Mouse (Mus musculus): ENCODE results near the gene H2-DMa. TPM values are rescaled to one million over a fixed set of nuclear protein-coding genes. Genes with fewer than 3 reads are reported as not detected.
"Not testable (repeated sequence)": the region's sequence is repeated elsewhere in the genome, so short reads cannot be mapped to it uniquely, and the experiment has no call there.

The H2-DMa gene
- polyA plus RNA-seq, 1 experiment from 2014 or later, result 47.3 TPM

DNA sequence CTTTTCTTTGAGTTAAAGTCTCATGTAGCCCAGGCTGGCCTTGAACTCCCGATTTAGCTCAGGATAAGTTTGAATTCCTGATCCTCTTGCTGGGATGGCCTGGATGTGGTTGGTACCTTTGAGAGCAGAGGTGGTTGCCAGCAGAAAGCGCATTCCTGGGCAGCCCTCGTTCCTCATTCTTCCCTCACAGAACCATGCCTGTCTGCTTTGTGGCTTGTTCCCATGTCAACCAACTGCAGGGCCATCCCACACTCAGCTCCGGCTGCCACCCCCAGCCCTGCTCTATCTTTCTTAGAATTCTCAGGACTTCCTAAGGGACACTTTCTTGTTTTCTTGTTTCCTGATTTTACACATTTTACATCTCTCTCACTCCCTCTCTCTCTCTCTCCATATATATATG, 22.1 kb downstream of the H2-DMa start:
- 32% methylated on average over 4 of the region's 4 CpGs for WGBS (ENCODE audit: missing documents)
- peaks cover 9% of the 10 kb centered on the region; the same call in 1 of the 2 replicates for H3K36me3 ChIP-seq (ENCODE audit: inconsistent target)

DNA sequence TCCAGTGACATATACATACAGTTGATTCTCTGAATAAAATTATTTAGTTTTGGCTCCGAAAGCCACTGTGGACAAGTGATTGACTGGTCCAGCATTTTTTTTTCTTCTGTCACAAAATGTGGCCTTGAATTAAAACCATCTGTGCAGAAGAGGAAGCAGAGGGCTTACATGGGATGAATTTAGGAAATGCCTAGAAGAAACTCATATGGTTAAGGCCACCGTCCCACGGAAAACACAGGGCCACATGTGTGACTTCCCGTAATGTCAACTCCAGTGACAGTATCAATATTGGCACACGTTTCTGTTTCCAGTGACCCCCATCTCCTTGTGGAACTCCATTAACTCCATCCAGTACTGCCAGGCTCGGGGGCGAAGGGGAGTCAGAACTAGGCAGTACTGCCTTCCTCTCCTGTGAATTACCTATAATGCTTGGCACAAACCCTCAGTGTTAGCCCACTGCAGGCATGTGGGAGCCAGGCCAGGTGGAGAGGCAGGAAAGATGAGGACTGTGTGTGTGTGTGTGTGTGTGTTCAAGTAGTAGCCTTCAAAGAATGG, 23.2 kb downstream of the H2-DMa start:
- peak overlapping the region; percentile 79 for H3K27ac ChIP-seq
- 4% methylated on average over 7 of the region's 7 CpGs for WGBS (ENCODE audit: missing documents)
- no peaks in the 10 kb centered on the region for H3K79me2 ChIP-seq (ENCODE audit: inconsistent target)
- peaks cover 9% of the 10 kb centered on the region; the same call in 1 of the 2 replicates for H3K36me3 ChIP-seq (ENCODE audit: inconsistent target)
- no peak overlapping the region for H3K4me3 ChIP-seq (ENCODE audit: inconsistent target)

More for the DNA sequence above, 22.1 kb downstream of the H2-DMa start:
- no peak overlapping the region for H3K27ac ChIP-seq
- no peak overlapping the region for H3K4me3 ChIP-seq (ENCODE audit: inconsistent target)
- H3K79me2 ChIP-seq (ENCODE audit: inconsistent target), result peaks cover under 1% of the 10 kb centered on the region; the same call in 1 of the 2 replicates

DNA sequence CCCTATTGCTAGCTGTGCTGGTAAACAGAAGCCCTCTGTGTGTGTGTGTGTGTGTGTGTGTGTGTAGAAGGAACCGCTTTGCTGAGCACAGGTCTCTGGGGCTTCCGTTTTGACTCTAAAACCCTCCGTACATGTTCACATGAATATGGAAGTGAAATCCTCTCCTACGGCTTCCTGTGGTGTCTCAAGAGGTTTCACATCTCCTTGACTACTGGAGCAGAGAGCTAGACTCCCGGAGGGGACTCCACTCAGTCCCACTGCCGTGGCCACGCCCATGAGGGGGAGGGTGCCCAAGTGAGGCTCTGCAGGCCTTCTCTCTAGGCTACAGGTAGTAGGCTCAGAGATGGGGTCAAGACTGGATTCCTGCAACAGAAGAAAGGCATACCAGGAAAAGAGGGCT, 23.7 kb downstream of the H2-DMa start, which contains the start of gene H2-DMb2:
TSS of gene H2-DMb2 (plus strand) at position 275 of the 400 bp plus-strand sequence.
- 2% methylated on average over 6 of the region's 7 CpGs for WGBS (ENCODE audit: missing documents)
- Histone ChIP-seq H3K36me3 (ENCODE audit: inconsistent target) (peaks cover 8% of the 10 kb centered on the region; the same call in 1 of the 2 replicates), H3K4me3 (ENCODE audit: inconsistent target) (no peak within 1 kb of the TSS), H3K27ac (peak within 1 kb of the TSS; percentile 79), H3K79me2 (ENCODE audit: inconsistent target) (no peaks in the 10 kb centered on the region)

- no peak overlapping the region for H3K4me3 ChIP-seq (ENCODE audit: inconsistent target)
- peaks cover 4% of the 10 kb centered on the region; the same call in 1 of the 2 replicates for H3K36me3 ChIP-seq (ENCODE audit: inconsistent target)
- peak overlapping the region; percentile 79 for H3K27ac ChIP-seq
- WGBS (ENCODE audit: missing documents), result 0% methylated on average over 3 of the region's 5 CpGs
- H3K79me2 ChIP-seq (ENCODE audit: inconsistent target), result no peaks in the 10 kb centered on the region
Measured at GRCm38 (mm10) chr17:34143461-34143860, 24.1 kb downstream of the H2-DMa start.

GRCm38 (mm10) chr17:34144221-34144620, 24.9 kb downstream of the H2-DMa start:
- not testable (repeated sequence) for H3K36me3 ChIP-seq (ENCODE audit: inconsistent target); H3K27ac ChIP-seq; H3K79me2 ChIP-seq (ENCODE audit: inconsistent target); H3K4me3 ChIP-seq (ENCODE audit: inconsistent target)
- WGBS (ENCODE audit: missing documents), result 90% methylated on average over 3 of the region's 4 CpGs

- Histone ChIP-seq H3K36me3 (ENCODE audit: inconsistent target) (no peaks in the 10 kb centered on the region), H3K79me2 (ENCODE audit: inconsistent target) (no peaks in the 10 kb centered on the region), H3K27ac (no peak overlapping the region), H3K4me3 (ENCODE audit: inconsistent target) (no peak overlapping the region)
- 100% methylated on average over 3 of the region's 3 CpGs for WGBS (ENCODE audit: missing documents)
Measured at GRCm38 (mm10) chr17:34144960-34145371, 25.6 kb downstream of the H2-DMa start.

DNA sequence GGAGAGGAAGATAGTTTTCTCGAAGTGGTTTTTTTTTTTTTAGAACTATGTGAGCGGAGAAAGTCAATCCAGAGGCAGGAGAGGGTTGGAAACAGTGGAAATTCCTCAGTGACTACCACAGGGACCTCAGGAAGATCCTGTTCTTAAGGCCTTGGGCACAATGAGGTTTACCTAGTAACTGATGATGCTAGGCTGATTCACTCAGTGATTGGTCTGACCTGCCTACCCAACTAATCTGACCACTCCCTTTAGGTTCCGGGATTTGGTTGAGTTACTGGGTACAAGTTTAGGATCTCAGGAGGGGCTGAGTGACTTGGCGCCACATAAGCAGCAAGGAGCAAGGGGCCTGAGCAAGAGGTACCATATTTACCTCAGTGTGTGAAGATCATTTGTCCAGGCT, 33.6 kb downstream of the H2-DMa start, which contains the start of gene H2-DMb1:
TSS of gene H2-DMb1 (plus strand) at position 150 of the 400 bp plus-strand sequence.
- Histone ChIP-seq H3K4me3 (ENCODE audit: inconsistent target) (peak within 1 kb of the TSS; percentile 30), H3K79me2 (ENCODE audit: inconsistent target) (peaks cover 21% of the 10 kb centered on the region; the same call in 1 of the 2 replicates), H3K36me3 (ENCODE audit: inconsistent target) (no peaks in the 10 kb centered on the region), H3K27ac (peak within 1 kb of the TSS; percentile 36; the same call in 1 of the 2 replicates)
- WGBS (ENCODE audit: missing documents), result 24% methylated on average over 4 of the region's 4 CpGs

DNA sequence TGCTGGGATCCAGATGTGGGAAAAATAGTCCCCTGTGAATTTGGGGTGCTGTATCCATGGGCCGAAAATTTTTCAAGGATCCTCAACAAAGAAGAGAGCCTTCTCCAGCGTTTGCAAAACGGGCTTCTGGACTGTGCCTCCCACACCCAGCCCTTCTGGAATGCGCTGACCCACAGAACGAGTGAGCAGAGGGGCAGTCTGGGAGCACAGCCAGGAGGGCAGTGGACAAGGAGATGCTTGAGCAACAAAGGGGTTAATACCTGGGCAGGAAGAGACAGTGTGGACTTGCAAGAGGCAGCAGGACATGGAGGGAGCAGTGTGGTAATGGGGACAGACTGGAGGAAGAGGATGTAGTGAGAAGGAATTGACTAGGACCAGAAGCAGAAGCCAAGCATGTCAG, 36.2 kb downstream of the H2-DMa start:
- Histone ChIP-seq H3K27ac (no peak overlapping the region), H3K79me2 (ENCODE audit: inconsistent target) (peaks cover 21% of the 10 kb centered on the region; the same call in 1 of the 2 replicates), H3K4me3 (ENCODE audit: inconsistent target) (no peak overlapping the region), H3K36me3 (ENCODE audit: inconsistent target) (0 out of 2 replicates have a peak, but pooled peaks cover 8% of the 10 kb centered on the region)
- 94% methylated on average over 5 of the region's 5 CpGs for WGBS (ENCODE audit: missing documents)

- Histone ChIP-seq H3K79me2 (ENCODE audit: inconsistent target) (no peaks in the 10 kb centered on the region), H3K36me3 (ENCODE audit: inconsistent target) (0 out of 2 replicates have a peak, but pooled peaks cover 8% of the 10 kb centered on the region), H3K4me3 (ENCODE audit: inconsistent target) (no peak overlapping the region), H3K27ac (no peak overlapping the region)
- 57% methylated on average over 9 of the region's 9 CpGs for WGBS (ENCODE audit: missing documents)
Measured at GRCm38 (mm10) chr17:34164202-34164895, 45.0 kb downstream of the H2-DMa start.

DNA sequence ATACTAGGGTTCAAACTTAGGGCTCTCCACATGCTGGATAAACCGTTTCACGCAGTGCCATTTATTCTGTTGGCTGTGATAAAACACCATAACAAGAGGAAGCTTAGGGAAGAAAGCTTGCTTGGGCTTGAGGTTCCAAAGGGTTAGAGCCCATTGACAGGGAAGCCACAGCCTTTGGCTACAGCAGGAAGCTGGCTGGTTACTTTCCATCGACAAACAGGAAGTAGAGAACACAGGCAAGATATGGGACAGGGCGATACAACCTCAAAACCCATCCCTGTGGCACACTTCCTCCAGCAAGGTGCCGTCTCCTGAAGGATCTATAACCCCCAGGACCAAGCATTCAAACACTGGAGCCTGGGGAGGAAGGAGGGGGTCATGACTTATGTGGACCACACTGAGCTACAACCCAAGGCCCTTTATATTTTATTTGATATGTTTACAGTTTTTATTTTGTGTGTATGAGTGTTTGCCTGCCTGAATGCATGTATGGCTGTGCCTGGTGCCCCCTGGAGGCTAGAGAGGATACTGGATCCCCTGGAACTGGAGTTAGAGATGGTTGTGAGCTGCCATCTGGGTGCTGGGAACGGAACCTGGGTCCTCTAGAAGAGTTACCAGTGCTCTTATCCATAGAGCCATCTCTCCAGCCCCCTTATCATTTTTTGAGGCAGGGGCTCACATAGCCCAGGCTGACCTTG, 45.8 kb downstream of the H2-DMa start:
- WGBS (ENCODE audit: missing documents), result 28% methylated on average over 6 of the region's 6 CpGs
- H3K4me3 ChIP-seq (ENCODE audit: inconsistent target), result no peak overlapping the region
- no peak overlapping the region for H3K27ac ChIP-seq
- 0 out of 2 replicates have a peak, but pooled peaks cover 2% of the 10 kb centered on the region for H3K36me3 ChIP-seq (ENCODE audit: inconsistent target)
- H3K79me2 ChIP-seq (ENCODE audit: inconsistent target), result no peaks in the 10 kb centered on the region

DNA sequence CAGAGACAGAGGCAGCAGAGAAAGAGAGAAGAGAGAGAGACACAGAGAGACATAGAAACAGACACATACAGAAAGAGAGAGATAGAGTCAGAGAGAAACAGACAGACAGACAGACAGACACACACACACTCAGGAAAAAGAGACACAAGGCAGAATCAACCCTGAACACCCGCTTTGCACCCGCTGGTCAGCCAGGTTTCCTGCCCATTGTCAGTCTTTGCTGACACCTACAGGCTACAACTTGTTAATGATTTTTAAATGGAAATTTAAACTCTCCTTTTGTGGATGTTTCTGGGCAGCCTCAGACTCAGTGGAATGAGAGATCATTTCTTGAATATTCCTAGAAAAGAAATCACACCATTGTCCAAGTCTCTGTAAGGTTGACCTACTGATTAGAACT, 49.9 kb downstream of the H2-DMa start:
- WGBS (ENCODE audit: missing documents), result 0% methylated on average over 2 of the region's 2 CpGs
- no peaks in the 10 kb centered on the region for H3K36me3 ChIP-seq (ENCODE audit: inconsistent target)
- no peaks in the 10 kb centered on the region for H3K79me2 ChIP-seq (ENCODE audit: inconsistent target)
- H3K4me3 ChIP-seq (ENCODE audit: inconsistent target), result no peak overlapping the region
- no peak overlapping the region for H3K27ac ChIP-seq

DNA sequence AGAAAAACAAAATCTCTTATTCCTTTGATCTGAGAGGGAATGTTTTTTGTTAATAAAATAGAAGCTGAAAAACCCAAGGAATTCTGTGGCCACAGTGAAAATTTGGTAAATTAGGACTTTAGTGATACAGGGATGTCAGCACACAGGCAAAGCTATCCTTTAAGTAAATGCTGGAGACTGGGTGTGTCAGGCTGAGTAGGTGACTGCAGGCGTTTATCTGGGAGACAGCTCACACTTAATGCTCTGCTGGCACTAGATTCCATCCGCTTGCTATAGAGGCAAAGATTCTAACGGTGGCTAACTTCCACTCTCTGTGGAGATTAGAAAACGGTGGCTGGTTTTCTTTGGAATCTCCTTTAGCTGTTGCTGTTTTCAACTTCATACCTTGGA, 51.1 kb downstream of the H2-DMa start:
- no peak overlapping the region for H3K4me3 ChIP-seq (ENCODE audit: inconsistent target)
- WGBS (ENCODE audit: missing documents), result 6% methylated on average over 4 of the region's 4 CpGs
- H3K79me2 ChIP-seq (ENCODE audit: inconsistent target), result no peaks in the 10 kb centered on the region
- no peaks in the 10 kb centered on the region for H3K36me3 ChIP-seq (ENCODE audit: inconsistent target)
- no peak overlapping the region for H3K27ac ChIP-seq

- no peaks in the 10 kb centered on the region for H3K36me3 ChIP-seq (ENCODE audit: inconsistent target)
- 9% methylated on average over 13 of the region's 13 CpGs for WGBS (ENCODE audit: missing documents)
- H3K4me3 ChIP-seq (ENCODE audit: inconsistent target), result peak overlapping the region; percentile 10; the same call in 1 of the 2 replicates
- H3K79me2 ChIP-seq (ENCODE audit: inconsistent target), result no peaks in the 10 kb centered on the region
- H3K27ac ChIP-seq, result peak overlapping the region; percentile 17; the same call in 1 of the 2 replicates
Measured at GRCm38 (mm10) chr17:34170877-34171498, 51.6 kb downstream of the H2-DMa start.

DNA sequence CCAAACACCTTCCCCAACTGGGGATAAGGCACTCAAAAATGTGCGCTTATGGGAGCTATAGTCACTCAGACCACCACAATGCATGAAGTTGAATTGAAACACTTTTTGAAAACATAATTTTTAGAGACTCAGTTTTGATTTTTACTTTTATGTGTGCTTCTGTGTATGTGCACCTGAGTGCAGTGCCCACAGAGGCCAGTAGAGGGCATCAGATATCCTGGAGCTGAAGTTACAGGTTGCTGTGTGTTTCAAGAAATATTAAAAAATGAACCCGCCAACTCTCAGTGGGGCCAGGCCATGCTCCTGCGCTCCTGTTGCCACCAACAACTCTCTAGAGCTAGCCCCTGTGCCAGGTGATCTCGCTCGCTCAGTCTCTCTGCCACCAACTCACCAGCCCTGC, 53.2 kb downstream of the H2-DMa start:
- 90% methylated on average over 5 of the region's 5 CpGs for whole genome bisulfite sequencing (ENCODE audit: missing documents)

More for the DNA sequence above, 53.2 kb downstream of the H2-DMa start:
- H3K79me2 ChIP-seq (ENCODE audit: inconsistent target), result no peaks in the 10 kb centered on the region
- no peaks in the 10 kb centered on the region for H3K36me3 ChIP-seq (ENCODE audit: inconsistent target)
- H3K4me3 ChIP-seq (ENCODE audit: inconsistent target), result no peak overlapping the region
- H3K27ac ChIP-seq, result no peak overlapping the region

Data from macrophage (primary cell).